Mouse (Mus musculus): ENCODE measurements around the gene Ell2.

DNA sequence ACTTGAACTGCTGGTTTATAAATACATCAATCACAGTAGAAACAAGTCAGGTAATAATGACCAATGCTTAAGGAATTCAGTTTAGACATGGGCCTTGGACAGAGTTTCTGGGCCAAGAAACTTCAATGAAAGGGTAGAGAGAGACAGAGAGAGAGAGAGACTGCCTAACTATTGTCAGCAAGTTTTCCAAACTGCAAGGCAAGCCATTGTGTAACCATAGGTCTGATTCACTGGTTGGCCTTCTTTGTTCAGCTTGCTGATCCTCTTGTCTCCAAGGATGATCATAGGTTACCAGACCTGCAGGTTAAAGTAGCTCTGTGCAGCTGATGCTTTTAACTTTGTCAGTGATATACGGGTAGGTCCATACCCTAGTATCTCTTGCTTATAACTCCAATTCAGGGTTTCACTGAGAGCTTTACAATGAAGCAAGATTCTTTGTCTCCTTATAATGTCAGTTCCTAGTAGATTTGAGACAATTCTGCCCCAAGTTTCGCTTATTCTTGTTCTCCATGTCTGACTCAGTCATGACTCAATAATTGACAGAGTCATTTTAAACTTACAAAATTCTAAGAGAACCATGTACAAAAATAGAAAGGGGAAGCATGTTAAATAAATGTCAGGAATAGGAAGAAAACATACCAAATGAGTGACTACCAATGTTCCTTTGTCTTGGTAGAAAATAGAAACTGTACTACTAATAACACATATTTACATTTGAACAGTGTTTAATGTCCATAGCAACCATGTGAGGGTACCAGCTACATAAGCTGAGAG lies 82.7 kb downstream of the Ell2 start:
- TF ChIP-seq CTCF (IDR thresholded peaks at IDR 0.05; ENCODE audit: low read depth) (no peak), EP300 (optimal IDR thresholded peaks at IDR 0.05) (no peak)
